Mouse (Mus musculus) intestine, embryonic 16.5 days (tissue): ENCODE measurements around the gene Gm4969. TPM values are rescaled to one million over a fixed set of nuclear protein-coding genes. Genes with fewer than 3 reads are reported as not detected.
A peak's percentile ranks its signal among the peaks of the same experiment; 100 is the strongest.
"Not testable (repeated sequence)": the region's sequence is repeated elsewhere in the genome, so short reads cannot be mapped to it uniquely, and the experiment has no call there.

ENCODE experiments used
- ATAC-seq: fragments of 200-750 bp; cut with Nextera tagmentation; 2 replicates; pipeline ENCODE4 v1.8.0; 2017; ENCODE audit warnings: moderate TSS enrichment, moderate library complexity
- H3K27ac ChIP-seq: fragments of 300-500 bp; sonication (generic); 2 replicates; pipeline ENCODE4 v1.5.1; 2014; ENCODE audit warnings: mild to moderate bottlenecking, low read length
- H3K27me3 ChIP-seq: fragments of 300-500 bp; sonication (generic); replicated peaks from 2 replicates; pipeline ENCODE4 v1.6.1; 2014; ENCODE audit warnings: low read length, control low read depth, mixed read lengths; ENCODE audit not compliant: control insufficient read depth, insufficient read depth
- H3K36me3 ChIP-seq: fragments of 300-500 bp; sonication (generic); 2 replicates; pipeline ENCODE4 v1.6.1; 2014; ENCODE audit warnings: low read length, control low read depth; ENCODE audit not compliant: control insufficient read depth, insufficient read depth
- H3K4me1 ChIP-seq: fragments of 300-500 bp; sonication (generic); 2 replicates; pipeline ENCODE4 v1.6.1; 2014; ENCODE audit warnings: low read length, control low read depth, mixed read lengths; ENCODE audit not compliant: control insufficient read depth, insufficient read depth
- H3K4me2 ChIP-seq: fragments of 300-500 bp; sonication (generic); 2 replicates; pipeline ENCODE4 v1.6.1; 2014; ENCODE audit warnings: low read depth, low read length, control low read depth
- H3K4me3 ChIP-seq: fragments of 300-500 bp; sonication (generic); 2 replicates; pipeline ENCODE4 v1.5.1; 2014; ENCODE audit warnings: mild to moderate bottlenecking, low read length
- H3K9ac ChIP-seq: fragments of 300-500 bp; sonication (generic); 2 replicates; pipeline ENCODE4 v1.6.1; 2014; ENCODE audit warnings: low read depth, low read length
- H3K9me3 ChIP-seq: fragments of 300-500 bp; sonication (generic); 2 replicates; pipeline ENCODE4 v1.6.1; 2016; ENCODE audit warnings: low read length, control low read depth; ENCODE audit not compliant: control insufficient read depth
- WGBS: fragments of 180-500 bp; shearing (Covaris S2); extraction: QIAGEN DNeasy Blood & Tissue Kit; methylation state at CpG from one replicate; pipeline ENCODE4 v1.1.7; 2014; 5-methylcytosine and 5-hydroxymethylcytosine counted together
- polyA plus RNA-seq: library from polyadenylated mRNA; unstranded; fragments of >200 nt; fragmentation: Nextera tagmentation; extraction: Ambion mirVana; gene quantifications from 2 replicates; pipeline ENCODE4 v1.2.1, GENCODE M21; 2015

Gene Gm4969
- polyA plus RNA-seq, 1 experiment from 2014 or later: 2.1 TPM

GRCm38 (mm10) chr7:19074494-19074893, 43.7 kb downstream of the Gm4969 start:
- no peaks in the 10 kb centered on the region for H3K27me3 ChIP-seq
- H3K4me2 ChIP-seq: no peak overlapping the region
- no peaks in the 10 kb centered on the region for H3K9me3 ChIP-seq
- peaks cover 20% of the 10 kb centered on the region for H3K4me1 ChIP-seq
- H3K4me3 ChIP-seq: no peak overlapping the region
- H3K27ac ChIP-seq: no peak overlapping the region
- ATAC-seq: no peak
- WGBS: 92% methylated on average over 6 of the region's 6 CpGs
- H3K9ac ChIP-seq: no peak overlapping the region
- peaks cover 4% of the 10 kb centered on the region; the same call in 1 of the 2 replicates for H3K36me3 ChIP-seq

GRCm38 (mm10) chr7:19073504-19073903, 44.7 kb downstream of the Gm4969 start:
- ATAC-seq: no peak
- H3K9ac ChIP-seq: no peak overlapping the region
- H3K27ac ChIP-seq: no peak overlapping the region
- no peak overlapping the region for H3K4me3 ChIP-seq
- peaks cover under 1% of the 10 kb centered on the region; the same call in 1 of the 2 replicates for H3K36me3 ChIP-seq
- WGBS: 76% methylated on average over 9 of the region's 9 CpGs
- peaks cover 20% of the 10 kb centered on the region for H3K4me1 ChIP-seq
- H3K9me3 ChIP-seq: no peaks in the 10 kb centered on the region
- H3K27me3 ChIP-seq: no peaks in the 10 kb centered on the region
- H3K4me2 ChIP-seq: no peak overlapping the region

GRCm38 (mm10) chr7:19071024-19071423, 47.1 kb downstream of the Gm4969 start:
- not testable (repeated sequence) for H3K36me3 ChIP-seq, H3K4me1 ChIP-seq, H3K4me3 ChIP-seq, H3K9me3 ChIP-seq, H3K27ac ChIP-seq, H3K4me2 ChIP-seq, ATAC-seq, H3K9ac ChIP-seq
- WGBS: 56% methylated on average over 3 of the region's 3 CpGs
- H3K27me3 ChIP-seq: peaks cover 14% of the 10 kb centered on the region

GRCm38 (mm10) chr7:19069500-19069899, 48.7 kb downstream of the Gm4969 start:
- H3K9me3 ChIP-seq: no peaks in the 10 kb centered on the region
- 52% methylated on average over 3 of the region's 3 CpGs for WGBS
- no peaks in the 10 kb centered on the region for H3K36me3 ChIP-seq
- H3K4me2 ChIP-seq: no peak overlapping the region
- ATAC-seq: no peak
- H3K27ac ChIP-seq: no peak overlapping the region
- H3K4me1 ChIP-seq: no peaks in the 10 kb centered on the region
- peaks cover 29% of the 10 kb centered on the region for H3K27me3 ChIP-seq
- no peak overlapping the region for H3K4me3 ChIP-seq
- H3K9ac ChIP-seq: no peak overlapping the region

- ATAC-seq: no peak
- no peaks in the 10 kb centered on the region for H3K36me3 ChIP-seq
- no peaks in the 10 kb centered on the region for H3K9me3 ChIP-seq
- H3K4me1 ChIP-seq: no peaks in the 10 kb centered on the region
- no peak overlapping the region for H3K27ac ChIP-seq
- peaks cover 30% of the 10 kb centered on the region for H3K27me3 ChIP-seq
- H3K4me3 ChIP-seq: no peak overlapping the region
- WGBS: 2% methylated on average over 2 of the region's 2 CpGs
- H3K4me2 ChIP-seq: no peak overlapping the region
- no peak overlapping the region for H3K9ac ChIP-seq
Measured at GRCm38 (mm10) chr7:19068707-19069106, 49.5 kb downstream of the Gm4969 start.

- Histone ChIP-seq H3K9ac (no peak overlapping the region), H3K27ac (no peak overlapping the region), H3K36me3 (no peaks in the 10 kb centered on the region), H3K4me3 (no peak overlapping the region), H3K4me1 (no peaks in the 10 kb centered on the region), H3K27me3 (peaks cover 30% of the 10 kb centered on the region), H3K9me3 (no peaks in the 10 kb centered on the region), H3K4me2 (no peak overlapping the region)
- ATAC-seq: no peak
- 63% methylated on average over 14 of the region's 14 CpGs for WGBS
Measured at GRCm38 (mm10) chr7:19067935-19068334, 50.2 kb downstream of the Gm4969 start.

- ATAC-seq: no peak
- H3K4me3 ChIP-seq: no peak overlapping the region
- no peaks in the 10 kb centered on the region for H3K9me3 ChIP-seq
- H3K4me1 ChIP-seq: no peaks in the 10 kb centered on the region
- peaks cover 30% of the 10 kb centered on the region for H3K27me3 ChIP-seq
- H3K4me2 ChIP-seq: no peak overlapping the region
- H3K27ac ChIP-seq: no peak overlapping the region
- 38% methylated on average over 14 of the region's 14 CpGs for WGBS
- H3K9ac ChIP-seq: no peak overlapping the region
- no peaks in the 10 kb centered on the region for H3K36me3 ChIP-seq
Measured at GRCm38 (mm10) chr7:19067063-19067462, 51.1 kb downstream of the Gm4969 start.

- Histone ChIP-seq H3K4me3 (no peak overlapping the region), H3K27me3 (peaks cover 30% of the 10 kb centered on the region), H3K9me3 (no peaks in the 10 kb centered on the region), H3K4me1 (no peaks in the 10 kb centered on the region), H3K4me2 (no peak overlapping the region), H3K27ac (no peak overlapping the region), H3K36me3 (no peaks in the 10 kb centered on the region), H3K9ac (0 out of 2 replicates have a peak overlapping the region, but pooled peaks have one; percentile 37)
- ATAC-seq: no peak
- 45% methylated on average over 13 of the region's 13 CpGs for WGBS
Measured at GRCm38 (mm10) chr7:19065896-19066295, 52.3 kb downstream of the Gm4969 start.

- no peak overlapping the region for H3K27ac ChIP-seq
- H3K36me3 ChIP-seq: no peaks in the 10 kb centered on the region
- no peak overlapping the region for H3K9ac ChIP-seq
- WGBS: 88% methylated on average over 10 of the region's 10 CpGs
- H3K4me1 ChIP-seq: peaks cover 9% of the 10 kb centered on the region; the same call in 1 of the 2 replicates
- H3K9me3 ChIP-seq: no peaks in the 10 kb centered on the region
- no peak overlapping the region for H3K4me2 ChIP-seq
- no peak overlapping the region for H3K4me3 ChIP-seq
- no peak for ATAC-seq
- no peaks in the 10 kb centered on the region for H3K27me3 ChIP-seq
Measured at GRCm38 (mm10) chr7:19057405-19057804, 60.8 kb downstream of the Gm4969 start.

- Histone ChIP-seq H3K4me3 (no peak overlapping the region), H3K27me3 (no peaks in the 10 kb centered on the region), H3K4me1 (peaks cover 9% of the 10 kb centered on the region; the same call in 1 of the 2 replicates), H3K9ac (no peak overlapping the region), H3K4me2 (no peak overlapping the region), H3K36me3 (peaks cover 5% of the 10 kb centered on the region; the same call in 1 of the 2 replicates), H3K9me3 (no peaks in the 10 kb centered on the region), H3K27ac (no peak overlapping the region)
- WGBS: 89% methylated on average over 8 of the region's 8 CpGs
- no peak for ATAC-seq
Measured at GRCm38 (mm10) chr7:19055108-19055507, 63.1 kb downstream of the Gm4969 start.
